Mouse (Mus musculus) megakaryocyte, embryonic 14.5 days (primary cell): ENCODE results near the gene Zfp597. TPM values are rescaled to one million over a fixed set of nuclear protein-coding genes. Genes with fewer than 3 reads are reported as not detected.
"Not testable (repeated sequence)": the region's sequence is repeated elsewhere in the genome, so short reads cannot be mapped to it uniquely, and the experiment has no call there.

Source experiments
- H3K27me3 ChIP-seq: replicated peaks from 2 replicates; pipeline ENCODE3; 2012; ENCODE audit warnings: inconsistent platforms
- H3K36me3 ChIP-seq: replicated peaks from 2 replicates; pipeline ENCODE3; 2012; ENCODE audit warnings: low read length, inconsistent platforms, mixed read lengths
- H3K4me1 ChIP-seq: 2 replicates; pipeline ENCODE4 v1.6.1; 2012; ENCODE audit warnings: inconsistent platforms
- H3K4me3 ChIP-seq: replicated peaks from 2 replicates; pipeline ENCODE3; 2012; ENCODE audit warnings: moderate library complexity, mild to moderate bottlenecking, inconsistent platforms
- H3K9me3 ChIP-seq: 2 replicates; pipeline ENCODE4 v1.6.1; 2012; ENCODE audit warnings: inconsistent platforms
- FLI1 ChIP-seq: IDR thresholded peaks from 2 replicates; pipeline ENCODE4 v1.6.1; 2012; ENCODE audit warnings: low read length, inconsistent platforms, mixed read lengths
- GATA1 ChIP-seq: IDR thresholded peaks from 3 replicates; pipeline ENCODE4 v1.6.1; 2012; ENCODE audit warnings: mixed read lengths, low read length, inconsistent platforms, borderline replicate concordance
- polyA plus RNA-seq: library from polyadenylated mRNA; stranded (reverse); fragments of >175 nt; gene quantifications from 2 replicates; pipeline ENCODE4 v1.2.3, GENCODE M21; 2012; ENCODE audit warnings: low replicate concordance; ENCODE audit not compliant: insufficient read depth

Gene Zfp597
- polyA plus RNA-seq, 1 experiment = 0.77 TPM

DNA sequence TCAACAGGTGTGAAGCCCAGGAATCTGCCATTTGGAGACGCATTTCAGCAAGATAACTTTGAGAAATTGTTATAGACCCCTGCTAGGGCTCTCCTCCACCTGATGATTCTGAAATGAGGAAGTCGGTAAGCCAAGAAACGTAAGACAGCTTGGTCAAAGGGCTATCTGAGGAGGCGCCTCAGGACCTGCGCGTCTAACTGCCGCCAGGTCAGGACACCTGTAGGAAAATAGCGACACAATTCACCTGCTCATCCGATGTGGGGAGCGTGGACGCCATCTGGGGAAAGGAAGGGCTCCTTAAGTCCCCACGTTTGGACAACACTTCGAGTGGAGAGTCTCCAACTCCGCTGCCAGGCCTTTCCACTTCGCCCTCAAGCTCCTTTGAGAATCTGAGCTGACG is 12.5 kb downstream of the Zfp597 start:
- H3K4me3 ChIP-seq = peak overlapping the region; percentile 97
- no peaks in the 10 kb centered on the region for H3K9me3 ChIP-seq
- H3K36me3 ChIP-seq = peaks cover 48% of the 10 kb centered on the region
- TF ChIP-seq GATA1 (no peak), FLI1 (no peak)
- no peaks in the 10 kb centered on the region for H3K27me3 ChIP-seq
- peaks cover 65% of the 10 kb centered on the region for H3K4me1 ChIP-seq

DNA sequence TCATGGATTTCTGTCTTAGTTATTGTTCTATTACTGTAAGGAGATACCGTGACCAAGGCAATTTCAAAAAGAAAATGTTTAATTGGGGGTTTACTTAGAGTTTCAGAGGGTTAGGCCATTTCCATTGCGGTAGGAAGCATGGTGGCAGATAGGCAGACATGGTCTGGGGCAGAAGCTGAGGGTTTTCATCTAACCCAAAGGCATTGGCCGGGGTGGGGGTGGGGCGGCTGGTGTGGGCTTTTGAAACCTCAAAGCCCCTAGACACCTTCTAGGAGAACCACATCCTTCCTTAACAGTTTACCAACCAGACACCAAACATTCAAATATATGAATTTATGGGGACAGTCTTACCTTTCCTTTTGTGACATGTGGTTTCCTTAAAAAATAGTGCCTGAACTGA is 25.1 kb downstream of the Zfp597 start:
- peaks cover 95% of the 10 kb centered on the region for H3K4me1 ChIP-seq
- H3K27me3 ChIP-seq = no peaks in the 10 kb centered on the region
- TF ChIP-seq FLI1 = no peak
- no peak for TF ChIP-seq GATA1
- peaks cover 85% of the 10 kb centered on the region for H3K36me3 ChIP-seq
- no peaks in the 10 kb centered on the region for H3K9me3 ChIP-seq
- H3K4me3 ChIP-seq = no peak overlapping the region

DNA sequence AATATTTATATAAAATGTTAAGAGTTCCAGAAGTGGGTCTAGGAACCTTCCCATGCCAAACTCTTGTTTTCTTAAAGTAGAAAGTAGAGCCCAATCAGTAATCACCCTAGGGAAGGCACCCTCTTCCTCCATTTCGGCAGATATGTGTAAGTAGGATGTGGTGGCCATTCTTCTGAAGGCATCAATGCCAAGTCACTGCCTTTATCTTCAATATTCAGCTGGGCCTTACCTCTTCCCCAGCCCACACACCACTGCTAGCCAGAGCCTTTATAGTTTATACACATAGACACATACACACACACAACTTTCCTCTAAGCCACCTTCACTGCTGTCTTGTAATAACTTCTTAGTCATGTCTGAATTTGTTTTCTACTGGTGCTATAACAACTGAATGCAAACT is 28.6 kb downstream of the Zfp597 start:
- Histone ChIP-seq H3K9me3 (no peaks in the 10 kb centered on the region), H3K4me1 (peaks cover 89% of the 10 kb centered on the region), H3K27me3 (no peaks in the 10 kb centered on the region), H3K4me3 (peak overlapping the region; percentile 79), H3K36me3 (peaks cover 71% of the 10 kb centered on the region)
- TF ChIP-seq GATA1 (no peak; the same call in 2 of the 3 replicates), FLI1 (no peak)

DNA sequence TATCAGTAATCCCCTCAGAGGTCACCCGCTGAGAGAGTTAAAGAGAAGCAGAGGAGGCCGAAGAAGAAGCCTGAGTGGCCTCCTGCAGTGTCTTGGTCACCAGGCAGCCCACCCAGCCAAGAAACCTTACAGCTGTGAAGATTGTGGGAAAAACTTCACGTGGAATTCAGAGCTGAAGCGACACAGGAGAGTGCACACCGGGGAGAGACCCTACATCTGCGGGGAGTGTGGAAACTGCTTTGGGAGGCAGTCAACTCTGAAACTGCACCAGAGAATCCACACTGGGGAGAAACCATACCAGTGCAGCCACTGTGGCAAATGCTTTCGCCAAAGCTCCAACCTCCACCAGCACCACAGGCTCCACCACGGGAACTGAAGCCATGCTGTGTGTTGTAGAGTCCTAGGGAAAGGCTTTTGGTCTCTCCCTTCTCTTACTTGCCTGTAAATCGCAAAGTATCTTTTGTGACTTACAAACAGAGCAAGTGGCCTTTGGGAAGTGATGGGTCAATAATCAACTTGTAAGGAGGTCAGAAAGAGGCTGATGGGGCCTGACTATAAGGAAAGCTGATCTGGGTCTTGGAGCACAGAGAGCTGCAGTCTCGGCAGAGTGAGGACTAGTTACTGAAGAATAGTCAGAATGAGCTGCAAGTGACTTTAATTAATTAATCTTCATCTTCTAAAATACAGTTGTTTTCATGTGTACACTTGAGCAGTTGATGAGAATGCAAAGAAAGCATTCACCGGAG is 29.8 kb downstream of the Zfp597 start:
- Histone ChIP-seq H3K27me3 (no peaks in the 10 kb centered on the region), H3K4me1 (peaks cover 89% of the 10 kb centered on the region), H3K4me3 (no peak overlapping the region), H3K36me3 (peaks cover 66% of the 10 kb centered on the region), H3K9me3 (no peaks in the 10 kb centered on the region)
- TF ChIP-seq GATA1 (no peak), FLI1 (no peak)

DNA sequence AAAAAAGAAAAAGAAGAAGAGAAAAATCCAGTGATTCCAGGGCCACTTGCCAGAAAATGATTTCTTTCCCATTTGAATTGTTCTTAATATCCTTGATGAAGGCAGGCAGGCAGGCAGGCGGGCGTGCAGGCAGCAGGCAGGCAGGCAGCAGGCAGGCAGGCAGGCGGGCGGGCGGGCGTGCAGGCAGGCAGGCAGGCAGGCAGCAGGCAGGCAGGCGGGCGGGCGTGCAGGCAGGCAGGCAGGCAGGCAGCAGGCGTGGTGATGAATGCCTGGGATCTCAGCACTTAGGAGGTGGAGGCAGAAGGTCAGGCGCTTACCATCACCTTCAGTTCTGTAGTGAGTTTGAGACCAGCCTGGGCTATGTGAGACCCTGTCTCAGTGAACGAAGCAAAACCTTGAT is 31.8 kb downstream of the Zfp597 start:
- TF ChIP-seq GATA1 (no peak), FLI1 (no peak)
- no peaks in the 10 kb centered on the region for H3K9me3 ChIP-seq
- peaks cover 54% of the 10 kb centered on the region for H3K36me3 ChIP-seq
- no peaks in the 10 kb centered on the region for H3K27me3 ChIP-seq
- H3K4me1 ChIP-seq = peaks cover 89% of the 10 kb centered on the region
- H3K4me3 ChIP-seq = no peak overlapping the region

DNA sequence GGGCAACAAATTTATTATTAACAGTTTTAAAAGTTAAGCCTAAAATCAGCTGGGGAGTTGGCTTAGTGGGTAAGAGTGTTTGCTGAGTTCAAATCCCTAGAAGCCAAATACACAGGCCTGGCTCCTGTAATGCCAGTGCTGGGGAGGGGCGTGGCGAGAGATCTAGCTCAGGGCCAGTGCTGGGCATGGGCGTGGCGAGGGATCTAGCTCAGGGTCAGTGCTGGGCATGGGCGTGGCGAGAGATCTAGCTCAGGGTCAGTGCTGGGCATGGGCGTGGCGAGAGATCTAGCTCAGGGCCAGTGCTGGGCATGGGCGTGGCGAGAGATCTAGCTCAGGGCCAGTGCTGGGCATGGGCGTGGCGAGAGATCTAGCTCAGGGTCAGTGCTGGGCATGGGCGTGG is 33.1 kb downstream of the Zfp597 start:
- H3K4me3 ChIP-seq, H3K9me3 ChIP-seq, H3K27me3 ChIP-seq: not testable (repeated sequence)
- Histone ChIP-seq H3K4me1 (peaks cover 86% of the 10 kb centered on the region), H3K36me3 (peaks cover 41% of the 10 kb centered on the region)

DNA sequence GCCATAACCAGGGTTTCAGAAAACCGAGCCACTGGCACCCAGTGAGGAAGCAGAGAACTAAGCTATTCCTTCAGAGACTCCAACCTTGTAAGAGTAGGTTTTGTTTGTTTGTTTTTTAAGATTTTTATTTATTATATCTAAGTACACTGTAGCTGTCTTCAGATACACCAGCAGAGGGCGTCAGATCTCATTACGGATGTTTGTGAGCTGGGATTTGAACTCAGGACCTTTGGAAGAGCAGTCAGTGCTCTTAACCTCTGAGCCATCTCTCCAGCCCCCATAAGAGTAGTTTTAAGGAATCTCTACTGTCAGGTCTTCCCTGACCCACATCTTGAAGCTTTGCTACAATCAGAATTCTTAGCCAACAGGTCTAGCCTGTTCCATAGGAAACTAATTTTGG is 35.9 kb downstream of the Zfp597 start:
- Histone ChIP-seq H3K36me3 (peaks cover 26% of the 10 kb centered on the region), H3K27me3 (no peaks in the 10 kb centered on the region), H3K9me3 (no peaks in the 10 kb centered on the region), H3K4me3 (peak overlapping the region; percentile 81), H3K4me1 (peaks cover 71% of the 10 kb centered on the region)
- no peak for TF ChIP-seq FLI1
- TF ChIP-seq GATA1 = no peak

DNA sequence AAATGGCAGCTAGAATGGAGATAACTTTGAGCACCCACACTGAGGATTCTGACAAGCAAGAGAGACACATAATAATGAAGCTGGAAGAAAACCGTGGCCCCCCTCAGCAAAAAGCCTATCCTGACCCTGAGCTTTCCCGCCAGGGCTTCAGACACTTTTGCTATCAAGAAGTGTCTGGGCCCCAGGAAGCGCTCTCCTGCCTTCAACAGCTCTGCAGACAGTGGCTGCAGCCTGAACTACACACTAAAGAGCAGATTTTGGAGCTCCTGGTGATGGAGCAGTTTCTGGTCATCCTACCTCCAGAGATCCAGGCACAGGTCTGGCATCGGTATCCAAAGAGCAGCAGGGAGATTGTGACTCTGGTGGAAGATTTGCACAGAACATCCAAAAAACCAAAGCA is 36.5 kb downstream of the Zfp597 start:
- Histone ChIP-seq H3K4me1 (peaks cover 72% of the 10 kb centered on the region), H3K4me3 (peak overlapping the region; percentile 100), H3K27me3 (no peaks in the 10 kb centered on the region), H3K36me3 (peaks cover 21% of the 10 kb centered on the region), H3K9me3 (no peaks in the 10 kb centered on the region)
- no peak for TF ChIP-seq GATA1
- TF ChIP-seq FLI1 = no peak

DNA sequence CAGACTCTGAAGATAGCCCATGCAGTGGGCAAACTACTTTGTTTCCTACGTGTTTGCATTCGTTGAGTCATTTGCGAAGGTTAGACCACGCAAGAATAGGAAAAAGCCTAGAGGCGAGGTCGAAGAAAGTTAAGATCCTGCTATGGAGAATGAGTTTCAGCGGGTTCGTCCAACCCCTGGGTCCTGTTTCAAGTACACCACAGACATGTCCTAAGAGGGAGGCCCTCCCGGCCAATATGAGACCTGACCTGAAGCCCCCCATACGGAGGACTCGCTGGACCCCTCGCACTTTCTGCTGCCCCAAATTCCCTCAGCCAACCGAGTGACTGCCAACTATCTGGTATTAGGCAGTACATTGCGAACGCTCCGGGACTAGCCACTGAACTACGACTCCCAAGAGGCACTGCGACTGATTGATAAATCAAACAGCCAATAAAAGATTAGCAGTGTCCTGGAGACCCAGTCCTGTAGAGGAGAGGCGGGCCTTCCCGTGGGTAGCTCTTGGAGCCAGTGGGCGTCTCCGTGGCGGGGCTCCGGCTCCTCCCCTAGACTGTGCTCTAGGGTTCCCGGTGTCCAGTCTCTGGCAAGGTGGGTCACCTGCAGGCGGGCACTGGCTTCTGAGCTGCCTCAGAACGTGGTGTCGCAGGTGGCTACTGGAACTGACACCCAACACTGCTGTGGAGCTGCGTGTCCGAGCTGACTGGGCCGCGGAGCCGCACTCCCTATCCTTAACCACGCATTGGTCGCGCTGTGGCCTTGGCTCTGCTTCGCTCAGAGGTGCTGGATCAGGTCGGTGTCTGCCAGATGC is 37.4 kb downstream of the Zfp597 start, which contains the start of gene Zfp174:
Zfp174 (plus strand) TSS at position 558 of the 808 bp plus-strand sequence.
- no peaks in the 10 kb centered on the region for H3K9me3 ChIP-seq
- no peaks in the 10 kb centered on the region for H3K27me3 ChIP-seq
- peaks cover 17% of the 10 kb centered on the region for H3K36me3 ChIP-seq
- peaks cover 75% of the 10 kb centered on the region for H3K4me1 ChIP-seq
- TF ChIP-seq GATA1 (no peak), FLI1 (no peak)
- H3K4me3 ChIP-seq = peak within 1 kb of the TSS; percentile 100

DNA sequence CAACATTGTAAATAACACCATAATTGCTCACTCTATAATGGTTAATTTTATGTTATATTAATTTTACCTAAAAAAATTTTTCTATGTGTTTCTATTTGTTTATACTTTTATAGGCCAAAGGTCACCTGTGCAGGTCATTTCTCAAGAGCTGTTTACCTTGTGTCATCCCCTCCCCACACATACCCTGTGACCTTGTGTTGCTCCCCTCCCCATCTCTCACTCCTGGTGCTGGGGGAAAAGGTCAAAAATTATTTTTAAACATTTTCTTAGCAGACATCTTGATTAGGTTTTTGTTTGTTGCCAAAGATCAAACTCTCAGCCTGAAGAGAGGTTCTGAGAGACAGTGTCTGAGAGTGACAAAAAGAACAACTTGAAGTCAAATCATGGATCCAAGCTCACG is 40.6 kb downstream of the Zfp597 start:
- H3K27me3 ChIP-seq = peaks cover 4% of the 10 kb centered on the region
- no peaks in the 10 kb centered on the region for H3K36me3 ChIP-seq
- no peaks in the 10 kb centered on the region for H3K9me3 ChIP-seq
- H3K4me3 ChIP-seq = no peak overlapping the region
- TF ChIP-seq FLI1 (no peak), GATA1 (no peak)
- peaks cover 63% of the 10 kb centered on the region for H3K4me1 ChIP-seq
